Mouse (Mus musculus): ENCODE results near the gene Atp13a3.

DNA sequence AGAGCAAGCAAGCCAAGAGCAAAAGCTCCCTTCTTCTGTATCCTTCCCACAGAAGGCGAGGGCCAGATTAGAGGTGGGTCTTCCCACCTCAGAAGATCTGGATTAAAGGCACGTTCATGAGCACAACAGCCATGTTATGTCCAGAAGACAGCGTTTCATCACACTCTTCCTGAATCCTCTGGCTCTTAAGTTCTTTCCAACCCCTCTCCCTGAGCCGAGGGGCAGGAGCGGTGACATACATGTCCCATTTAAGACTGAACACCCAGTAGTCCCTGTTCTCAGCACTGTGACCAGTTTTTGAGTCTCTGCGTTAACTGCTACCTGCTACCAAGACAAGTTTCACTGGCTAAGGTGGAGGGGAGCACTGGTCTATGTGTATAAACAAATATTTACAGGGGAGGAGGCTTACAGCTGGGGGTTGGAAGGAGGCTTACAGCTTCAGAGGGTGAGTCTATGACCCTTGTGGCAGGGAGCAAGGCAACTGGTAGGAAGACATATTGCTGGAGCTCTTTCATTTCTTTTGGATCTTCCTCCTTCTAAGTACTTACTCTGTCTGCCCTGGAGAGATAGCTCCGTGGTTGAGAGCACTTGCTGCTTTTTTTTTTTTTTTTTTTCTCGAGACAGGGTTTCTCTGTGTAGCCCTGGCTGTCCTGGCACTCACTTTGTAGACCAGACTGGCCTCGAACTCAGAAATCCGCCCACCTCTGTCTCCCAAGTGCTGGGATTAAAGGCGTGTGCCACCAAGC, at the start of gene Atp13a3:
- TF ChIP-seq MYOG (IDR thresholded peaks at IDR 0.05; ENCODE audit: control insufficient read depth, extremely low read depth, insufficient read length) (no peak), CTCF (IDR thresholded peaks at IDR 0.05; ENCODE audit: control insufficient read depth, insufficient read depth, insufficient read length) (no peak)
